8 mouse cellular contexts compared by ENCODE assay signal in genomic region chr6:128437731-128438316, GRCm38 (mm10). TPM values are rescaled to one million over a fixed set of nuclear protein-coding genes. Genes with fewer than 3 reads are reported as not detected.
DNase-seq lines count a peak whose midpoint lies in the region; ATAC-seq lines count a peak whose summit lies in the region.

No protein-coding gene starts in this region.

- WGBS in forebrain, embryonic 13.5 days = 0% methylated on average over 45 of the region's 52 CpGs
- under 1% methylated on average over 52 of the region's 52 CpGs for WGBS in hindbrain, embryonic 10.5 days

- H3K4me2 ChIP-seq in forebrain, embryonic 13.5 days = peak overlapping the region; percentile 74

- H3K36me3 ChIP-seq in forebrain, embryonic 13.5 days (ENCODE audit: poor library complexity, severe bottlenecking) = peaks cover 38% of the 10 kb centered on the region
- H3K36me3 ChIP-seq in hindbrain, embryonic 10.5 days = peaks cover 39% of the 10 kb centered on the region

- H3K9ac ChIP-seq in forebrain, embryonic 13.5 days = peak overlapping the region; percentile 94

- H3K9me3 ChIP-seq in forebrain, embryonic 13.5 days (replicated peaks) = no peaks in the 10 kb centered on the region
- no peaks in the 10 kb centered on the region for H3K9me3 ChIP-seq in hindbrain, embryonic 10.5 days

- no peaks in the 10 kb centered on the region for H3K27me3 ChIP-seq in forebrain, embryonic 13.5 days
- peaks cover 17% of the 10 kb centered on the region; the same call in 1 of the 2 replicates for H3K27me3 ChIP-seq in hindbrain, embryonic 10.5 days (ENCODE audit: insufficient read depth, poor library complexity, severe bottlenecking)

- ATAC-seq in cerebellum, adult (ENCODE audit: insufficient number of reproducible peaks, low FRiP score, low TSS enrichment) = peak; percentile 18; the same call in 1 of the 2 replicates
- ATAC-seq in forebrain, embryonic 13.5 days = peak; percentile 77

- DNase-seq in MN1 (ENCODE audit: low spot score) = peak; percentile 52
- DNase-seq in hindbrain, embryonic 10.5 days (ENCODE audit: low spot score) = peak; percentile 79
- DNase-seq in left cerebral cortex, postnatal 36 days (ENCODE audit: low spot score in 2 of 2) = peak; percentile 64 to 71
- peak; percentile 70 for DNase-seq in mesoderm, embryonic 11.5 days (ENCODE audit: low read depth, low spot score)
- DNase-seq in right cerebral cortex, postnatal 25 days = peak; percentile 66
- DNase-seq in urinary bladder, postnatal 36 days (ENCODE audit: low spot score in 2 of 2) = peak; percentile 52 to 56

- H3K4me1 ChIP-seq in forebrain, embryonic 13.5 days = peaks cover 24% of the 10 kb centered on the region
- peaks cover 18% of the 10 kb centered on the region for H3K4me1 ChIP-seq in hindbrain, embryonic 10.5 days (replicated peaks)

- peak overlapping the region; percentile 90 for H3K27ac ChIP-seq in forebrain, embryonic 13.5 days
- peak overlapping the region; percentile 98 for H3K27ac ChIP-seq in hindbrain, embryonic 10.5 days

- H3K4me3 ChIP-seq in forebrain, embryonic 13.5 days = peak overlapping the region; percentile 98
- peak overlapping the region; percentile 96 for H3K4me3 ChIP-seq in hindbrain, embryonic 10.5 days

- intact Hi-C loops in left cerebral cortex, postnatal 36 days (cut with DNase I) = loop anchor here (5.0 kb wide), 1 partner anchor 39 kb away; no protein-coding TSS in a partner anchor

RNA-seq across cellular contexts. Expression of gene Fkbp4, which starts 0.7 kb away (rescaled TPM):
- 454 and 497 TPM in 2 replicates for polyA plus RNA-seq in forebrain, embryonic 13.5 days (2015; fragmentation: Nextera tagmentation; extraction: Ambion mirVana)
- polyA plus RNA-seq in hindbrain, embryonic 10.5 days (2016; fragmentation: Nextera tagmentation; extraction: Ambion mirVana) = 548 and 688 TPM in 2 replicates
- total RNA-seq in left cerebral cortex, postnatal 36 days (2021) = 100 to 1,000 TPM; 115 to 118 TPM

RNA-seq across cellular contexts. Expression of gene Itfg2, which starts 13.1 kb away (rescaled TPM):
- 35.2 and 38.1 TPM in 2 replicates for polyA plus RNA-seq in forebrain, embryonic 13.5 days (2015; fragmentation: Nextera tagmentation; extraction: Ambion mirVana)
- 39.0 and 41.3 TPM in 2 replicates for polyA plus RNA-seq in hindbrain, embryonic 10.5 days (2016; fragmentation: Nextera tagmentation; extraction: Ambion mirVana)
- total RNA-seq in left cerebral cortex, postnatal 36 days (2021) = 10 to 100 TPM; 29.7 to 30.7 TPM

RNA-seq across cellular contexts. Expression of gene Nrip2, which starts 38.7 kb away (rescaled TPM):
- 3.8 and 5.2 TPM in 2 replicates for polyA plus RNA-seq in forebrain, embryonic 13.5 days (2015; fragmentation: Nextera tagmentation; extraction: Ambion mirVana)
- 2.5 and 3.3 TPM in 2 replicates for polyA plus RNA-seq in hindbrain, embryonic 10.5 days (2016; fragmentation: Nextera tagmentation; extraction: Ambion mirVana)
- 10 to 100 TPM in 1 of 2 experiments, 1 to 10 TPM in 1; 9.4 to 11.9 TPM for total RNA-seq in left cerebral cortex, postnatal 36 days (2021)

Comparison
In these comparisons a context has a peak if more than half of its experiments do, and no peak if none do; other contexts are left out.
1. Peak in every context shown above with its lines: DNase-seq, ATAC-seq, H3K4me3 ChIP-seq and H3K27ac ChIP-seq.